Mouse (Mus musculus) forebrain, embryonic 15.5 days (tissue): ENCODE data around the gene Gramd1c. TPM values are rescaled to one million over a fixed set of nuclear protein-coding genes. Genes with fewer than 3 reads are reported as not detected.

Experiments
- ATAC-seq: fragments of 200-750 bp; cut with Nextera tagmentation; replicated peaks from 2 replicates; pipeline ENCODE4 v1.8.0; 2017; ENCODE audit warnings: mild to moderate bottlenecking, moderate TSS enrichment, moderate library complexity
- H3K27ac ChIP-seq: fragments of 300-500 bp; sonication (generic); replicated peaks from 2 replicates; pipeline ENCODE4 v1.5.1; 2015; ENCODE audit warnings: mild to moderate bottlenecking, inconsistent platforms
- H3K27me3 ChIP-seq: fragments of 300-500 bp; sonication (generic); 2 replicates; pipeline ENCODE4 v1.6.1; 2015; ENCODE audit warnings: inconsistent platforms
- H3K36me3 ChIP-seq: fragments of 300-500 bp; sonication (generic); 2 replicates; pipeline ENCODE4 v1.6.1; 2015; ENCODE audit warnings: mild to moderate bottlenecking, inconsistent platforms
- H3K4me1 ChIP-seq: fragments of 300-500 bp; sonication (generic); 2 replicates; pipeline ENCODE4 v1.6.1; 2015; ENCODE audit warnings: inconsistent platforms
- H3K4me2 ChIP-seq: fragments of 300-500 bp; sonication (generic); replicated peaks from 2 replicates; pipeline ENCODE4 v1.6.1; 2015; ENCODE audit warnings: mild to moderate bottlenecking, inconsistent platforms
- H3K4me3 ChIP-seq: fragments of 300-500 bp; sonication (generic); 2 replicates; pipeline ENCODE4 v1.5.1; 2015; ENCODE audit warnings: mild to moderate bottlenecking, inconsistent platforms
- H3K9ac ChIP-seq: fragments of 300-500 bp; sonication (generic); replicated peaks from 2 replicates; pipeline ENCODE4 v1.6.1; 2015; ENCODE audit warnings: mild to moderate bottlenecking, inconsistent platforms
- H3K9me3 ChIP-seq: fragments of 300-500 bp; sonication (generic); 2 replicates; pipeline ENCODE4 v1.6.1; 2016; ENCODE audit warnings: inconsistent platforms
- WGBS: fragments of 180-500 bp; shearing (Covaris S2); methylation state at CpG from one replicate; pipeline ENCODE4 v1.1.7; 2015; ENCODE audit warnings: mixed read lengths; 5-methylcytosine and 5-hydroxymethylcytosine counted together
- polyA plus RNA-seq: library from polyadenylated mRNA; unstranded; fragments of >200 nt; fragmentation: Nextera tagmentation; extraction: Ambion mirVana; gene quantifications from 2 replicates; pipeline ENCODE4 v1.2.1, GENCODE M21; 2015

The Gramd1c gene
- 2.1 and 4.2 TPM in 2 replicates for polyA plus RNA-seq

- 6% methylated on average over 45 of the region's 45 CpGs for WGBS
- peak within 1 kb of the TSS; percentile 62 for H3K4me3 ChIP-seq
Measured at GRCm38 (mm10) chr16:44063025-44063894, at the start of gene Gramd1c. Gene Gramd1c, minus strand, starts transcription at chr16:44063345.

GRCm38 (mm10) chr16:44109002-44109401 lies 45.9 kb upstream of the Gramd1c start:
- Histone ChIP-seq H3K9me3 (no peaks in the 10 kb centered on the region), H3K27ac (no peak overlapping the region), H3K4me2 (no peak overlapping the region), H3K9ac (no peak overlapping the region), H3K27me3 (no peaks in the 10 kb centered on the region), H3K4me1 (no peaks in the 10 kb centered on the region), H3K36me3 (peaks cover 56% of the 10 kb centered on the region), H3K4me3 (no peak overlapping the region)
- ATAC-seq, result no peak
- 82% methylated on average over 4 of the region's 4 CpGs for WGBS

More at GRCm38 (mm10) chr16:44063025-44063894, at the start of gene Gramd1c:
- Histone ChIP-seq H3K4me1 (peaks cover 8% of the 10 kb centered on the region; the same call in 1 of the 2 replicates), H3K36me3 (no peaks in the 10 kb centered on the region), H3K9ac (peak within 1 kb of the TSS; percentile 60), H3K9me3 (no peaks in the 10 kb centered on the region), H3K27ac (peak within 1 kb of the TSS; percentile 77), H3K4me2 (peak within 1 kb of the TSS; percentile 65), H3K27me3 (no peaks in the 10 kb centered on the region)
- peak; percentile 93 for ATAC-seq

- no peak overlapping the region for H3K4me2 ChIP-seq
- H3K36me3 ChIP-seq, result peaks cover 67% of the 10 kb centered on the region
- H3K4me3 ChIP-seq, result no peak overlapping the region
- no peak overlapping the region for H3K9ac ChIP-seq
- no peaks in the 10 kb centered on the region for H3K4me1 ChIP-seq
- H3K9me3 ChIP-seq, result no peaks in the 10 kb centered on the region
- H3K27ac ChIP-seq, result no peak overlapping the region
- no peaks in the 10 kb centered on the region for H3K27me3 ChIP-seq
- 94% methylated on average over 2 of the region's 2 CpGs for WGBS
- no peak for ATAC-seq
Measured at GRCm38 (mm10) chr16:44105211-44105610, 42.1 kb upstream of the Gramd1c start.

DNA sequence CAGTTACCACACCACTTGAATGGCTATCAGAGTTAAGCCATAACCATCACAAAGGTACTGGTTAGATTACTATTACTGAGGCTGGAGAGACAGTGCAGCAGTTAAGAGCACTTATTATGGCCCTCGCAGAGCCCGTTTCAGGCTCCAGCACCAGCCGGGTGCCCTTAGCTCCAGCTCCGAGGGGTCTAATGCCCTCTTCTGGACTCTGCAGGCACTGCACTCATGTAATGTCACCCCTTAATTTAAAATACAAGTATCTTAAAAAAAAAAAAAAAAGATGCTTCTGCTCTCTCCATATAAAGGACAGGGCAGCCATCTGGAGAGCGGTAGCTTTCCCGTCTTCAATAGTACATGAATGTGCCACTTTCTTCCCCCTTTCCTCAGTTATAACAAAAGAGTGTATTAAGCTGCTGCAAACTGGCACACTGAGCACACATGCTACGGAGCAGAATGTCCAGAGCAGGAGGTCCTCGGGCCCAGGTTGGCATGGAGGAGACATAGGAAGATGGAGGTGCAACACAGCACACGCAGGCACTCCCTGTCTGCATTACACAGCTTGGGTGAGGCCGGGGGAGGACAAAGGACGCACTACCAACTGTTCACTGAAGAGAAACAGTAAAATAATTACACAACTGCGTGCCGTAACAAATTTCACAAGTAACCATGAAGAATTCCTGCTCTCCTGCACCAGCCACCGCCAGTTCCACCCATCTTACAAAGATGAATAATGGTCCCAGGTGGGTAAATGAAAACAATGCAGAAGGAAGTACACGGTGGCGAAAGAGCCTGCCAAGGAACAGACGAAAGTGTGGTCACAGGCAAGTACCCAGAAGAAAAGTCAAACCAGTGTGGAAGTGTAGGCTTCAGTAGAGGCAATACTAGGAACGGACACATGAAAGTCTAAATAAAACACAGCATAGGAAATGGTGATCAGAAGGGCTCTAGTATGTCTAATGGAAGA lies 40.9 kb upstream of the Gramd1c start:
- H3K4me2 ChIP-seq, result no peak overlapping the region
- 90% methylated on average over 18 of the region's 18 CpGs for WGBS
- H3K27ac ChIP-seq, result no peak overlapping the region
- no peak overlapping the region for H3K4me3 ChIP-seq
- H3K27me3 ChIP-seq, result no peaks in the 10 kb centered on the region
- no peak overlapping the region for H3K9ac ChIP-seq
- H3K36me3 ChIP-seq, result peaks cover 67% of the 10 kb centered on the region
- no peaks in the 10 kb centered on the region for H3K4me1 ChIP-seq
- no peak for ATAC-seq
- H3K9me3 ChIP-seq, result no peaks in the 10 kb centered on the region

- no peaks in the 10 kb centered on the region for H3K27me3 ChIP-seq
- H3K36me3 ChIP-seq, result peaks cover 67% of the 10 kb centered on the region
- no peak for ATAC-seq
- WGBS, result 92% methylated on average over 2 of the region's 2 CpGs
- no peak overlapping the region for H3K4me2 ChIP-seq
- H3K9ac ChIP-seq, result no peak overlapping the region
- no peak overlapping the region for H3K4me3 ChIP-seq
- no peaks in the 10 kb centered on the region for H3K9me3 ChIP-seq
- H3K4me1 ChIP-seq, result no peaks in the 10 kb centered on the region
- no peak overlapping the region for H3K27ac ChIP-seq
Measured at GRCm38 (mm10) chr16:44102925-44103324, 39.8 kb upstream of the Gramd1c start.

GRCm38 (mm10) chr16:44101181-44101710 lies 38.1 kb upstream of the Gramd1c start:
- H3K4me1 ChIP-seq, result no peaks in the 10 kb centered on the region
- H3K27me3 ChIP-seq, result no peaks in the 10 kb centered on the region
- H3K4me3 ChIP-seq, result no peak overlapping the region
- H3K9me3 ChIP-seq, result no peaks in the 10 kb centered on the region
- H3K4me2 ChIP-seq, result no peak overlapping the region
- no peak overlapping the region for H3K27ac ChIP-seq
- no peak overlapping the region for H3K9ac ChIP-seq
- peaks cover 64% of the 10 kb centered on the region for H3K36me3 ChIP-seq
- 93% methylated on average over 12 of the region's 12 CpGs for WGBS
- no peak for ATAC-seq

- peaks cover 75% of the 10 kb centered on the region for H3K36me3 ChIP-seq
- no peak overlapping the region for H3K9ac ChIP-seq
- H3K27me3 ChIP-seq, result no peaks in the 10 kb centered on the region
- ATAC-seq, result no peak
- no peak overlapping the region for H3K4me3 ChIP-seq
- H3K27ac ChIP-seq, result no peak overlapping the region
- 97% methylated on average over 7 of the region's 7 CpGs for WGBS
- H3K4me2 ChIP-seq, result no peak overlapping the region
- no peaks in the 10 kb centered on the region for H3K9me3 ChIP-seq
- H3K4me1 ChIP-seq, result no peaks in the 10 kb centered on the region
Measured at GRCm38 (mm10) chr16:44099377-44099776, 36.2 kb upstream of the Gramd1c start.

DNA sequence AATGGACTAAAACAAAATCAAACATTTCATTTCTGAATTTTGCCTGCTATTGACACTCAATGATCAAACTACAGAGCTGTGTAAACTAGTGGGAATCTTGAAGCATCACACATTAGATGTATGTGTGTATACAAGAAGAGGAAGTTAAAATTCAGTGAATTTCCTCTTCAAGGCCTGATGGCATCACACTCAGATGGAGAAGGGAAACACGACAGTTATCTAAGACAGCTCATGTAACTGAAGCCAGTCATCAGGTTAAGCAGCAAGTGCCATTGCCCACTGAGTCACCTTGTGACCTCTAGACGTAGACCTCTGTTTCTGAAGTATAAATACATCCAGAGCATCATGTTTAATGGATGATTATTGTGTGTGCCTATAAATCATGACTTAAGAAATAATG lies 24.5 kb upstream of the Gramd1c start:
- Histone ChIP-seq H3K36me3 (peaks cover 67% of the 10 kb centered on the region), H3K4me1 (no peaks in the 10 kb centered on the region)
- 88% methylated on average over 2 of the region's 2 CpGs for WGBS

GRCm38 (mm10) chr16:44061341-44061740 lies 1.8 kb downstream of the Gramd1c start:
- no peaks in the 10 kb centered on the region for H3K27me3 ChIP-seq
- no peaks in the 10 kb centered on the region for H3K9me3 ChIP-seq
- no peak overlapping the region for H3K4me3 ChIP-seq
- no peak overlapping the region for H3K9ac ChIP-seq
- peaks cover 8% of the 10 kb centered on the region; the same call in 1 of the 2 replicates for H3K4me1 ChIP-seq
- 95% methylated on average over 15 of the region's 15 CpGs for WGBS
- no peak overlapping the region for H3K27ac ChIP-seq
- ATAC-seq, result no peak
- no peaks in the 10 kb centered on the region for H3K36me3 ChIP-seq
- no peak overlapping the region for H3K4me2 ChIP-seq

More for the DNA sequence above, 24.5 kb upstream of the Gramd1c start:
- Histone ChIP-seq H3K27me3 (no peaks in the 10 kb centered on the region), H3K9me3 (no peaks in the 10 kb centered on the region), H3K9ac (no peak overlapping the region), H3K27ac (no peak overlapping the region), H3K4me3 (no peak overlapping the region), H3K4me2 (no peak overlapping the region)
- no peak for ATAC-seq

DNA sequence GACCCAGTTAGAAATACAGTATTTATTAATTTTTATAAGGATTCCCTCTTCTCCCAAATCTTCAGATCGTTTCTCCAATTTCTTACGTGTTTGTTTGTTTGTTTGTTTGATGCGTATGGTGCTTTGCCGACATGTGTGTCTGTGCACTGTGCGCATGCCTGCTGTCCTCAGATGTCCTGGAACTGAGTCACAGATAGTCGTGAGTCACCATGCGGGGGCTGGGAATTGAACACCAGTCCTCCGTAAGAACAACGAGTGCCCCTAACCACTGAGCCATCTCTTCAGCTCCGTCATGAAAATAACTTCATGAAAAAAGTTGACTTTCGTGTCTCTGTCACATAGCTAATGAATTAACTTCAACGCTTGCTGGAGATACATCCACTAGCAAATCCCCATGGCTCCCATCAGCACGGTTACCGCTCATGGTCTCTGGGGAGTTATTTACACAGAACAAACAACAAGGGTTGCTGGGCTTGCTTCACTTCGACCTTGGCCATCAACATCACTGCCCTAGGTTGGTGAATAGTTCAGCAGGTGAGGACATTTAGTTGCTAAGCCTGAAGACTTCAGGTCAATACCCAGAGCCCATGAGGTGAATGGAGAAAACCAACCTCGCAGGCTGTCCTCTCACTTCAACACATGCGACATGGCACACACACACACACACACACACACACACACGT lies 2.4 kb downstream of the Gramd1c start:
- no peaks in the 10 kb centered on the region for H3K9me3 ChIP-seq
- WGBS, result 94% methylated on average over 18 of the region's 18 CpGs
- no peaks in the 10 kb centered on the region for H3K27me3 ChIP-seq
- H3K36me3 ChIP-seq, result no peaks in the 10 kb centered on the region
- H3K4me1 ChIP-seq, result peaks cover 8% of the 10 kb centered on the region; the same call in 1 of the 2 replicates
- no peak for ATAC-seq
- H3K4me3 ChIP-seq, result no peak overlapping the region
- H3K9ac ChIP-seq, result no peak overlapping the region
- no peak overlapping the region for H3K27ac ChIP-seq
- no peak overlapping the region for H3K4me2 ChIP-seq

GRCm38 (mm10) chr16:44058745-44059144 lies 4.4 kb downstream of the Gramd1c start:
- no peak overlapping the region for H3K27ac ChIP-seq
- H3K9ac ChIP-seq, result no peak overlapping the region
- no peaks in the 10 kb centered on the region for H3K36me3 ChIP-seq
- no peaks in the 10 kb centered on the region for H3K27me3 ChIP-seq
- 23% methylated on average over 10 of the region's 10 CpGs for WGBS
- H3K9me3 ChIP-seq, result no peaks in the 10 kb centered on the region
- no peak overlapping the region for H3K4me3 ChIP-seq
- ATAC-seq, result 0 out of 2 replicates have a peak, but pooled peaks have one; percentile 39
- H3K4me2 ChIP-seq, result no peak overlapping the region
- peaks cover 8% of the 10 kb centered on the region; the same call in 1 of the 2 replicates for H3K4me1 ChIP-seq
